Mouse (Mus musculus): Measurements from ENCODE around the gene Dusp19.

The Dusp19 gene

GRCm38 (mm10) chr2:80616854-80617737 lies at the start of gene Dusp19, which contains the start of gene Nup35:
Gene Dusp19 (plus strand): TSS chr2:80617045.
Gene Nup35 (plus strand): TSS chr2:80617236.
- peak; percentile 95 for DNase-seq (ENCODE audit: low spot score)

DNA sequence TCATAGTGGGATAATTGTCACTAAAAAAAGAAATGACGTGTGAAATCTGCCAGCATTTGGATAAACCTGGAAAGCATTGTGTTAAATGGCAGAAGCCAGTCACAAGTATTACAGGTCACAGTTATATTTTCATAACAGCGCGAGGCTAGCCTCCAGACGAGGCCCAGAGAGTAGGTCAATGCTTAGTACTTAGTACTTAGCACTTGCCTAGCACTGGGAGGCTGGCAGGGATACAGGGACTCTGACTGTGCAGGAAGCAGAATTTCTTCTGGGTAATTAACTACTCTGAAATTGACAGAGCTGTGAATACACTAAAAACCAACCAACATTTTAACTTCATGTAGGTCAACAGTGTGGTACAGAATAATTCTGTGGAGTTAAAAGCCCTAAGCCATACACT lies 49.4 kb upstream of the Dusp19 start:
- no peak for DNase-seq (ENCODE audit: low spot score)

- no peak for DNase-seq (ENCODE audit: low spot score)
These were observed 46.2 kb upstream of the Dusp19 start for GRCm38 (mm10) chr2:80570656-80571055.

- no peak for DNase-seq (ENCODE audit: low spot score)
These were observed 39.6 kb upstream of the Dusp19 start for GRCm38 (mm10) chr2:80577286-80577685.

DNA sequence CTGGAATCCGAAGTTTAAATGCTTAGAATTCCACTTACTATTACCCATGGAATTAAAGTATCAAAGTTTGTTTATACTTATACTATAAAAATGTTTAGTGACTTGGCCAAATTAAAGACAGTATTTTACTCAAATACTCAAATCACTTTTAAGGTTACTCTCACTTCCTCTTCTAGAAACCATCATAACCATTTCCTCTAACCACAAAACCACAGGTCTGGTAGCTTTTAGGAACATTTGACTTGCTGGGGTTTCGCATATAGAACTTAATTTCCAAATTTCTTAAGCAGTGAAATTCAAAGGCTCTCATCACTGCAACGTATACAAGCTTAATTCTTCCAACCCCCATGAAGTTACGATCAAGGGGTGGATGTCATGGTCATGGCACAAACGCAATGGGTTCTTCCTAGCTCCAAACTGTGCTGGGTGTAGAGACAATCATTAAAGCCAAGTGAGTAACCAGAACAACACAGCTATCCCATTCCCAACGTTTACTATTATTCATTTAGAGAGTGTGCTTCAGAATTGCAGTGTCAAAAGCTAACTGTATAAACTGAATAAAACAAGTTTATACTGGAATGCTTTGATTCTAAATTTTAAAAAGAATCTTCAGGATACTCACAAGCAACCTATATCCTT lies 37.5 kb upstream of the Dusp19 start:
- no peak for DNase-seq (ENCODE audit: low spot score)

GRCm38 (mm10) chr2:80580311-80580961 lies 36.4 kb upstream of the Dusp19 start:
- peak; percentile 52 for DNase-seq (ENCODE audit: low spot score)

DNA sequence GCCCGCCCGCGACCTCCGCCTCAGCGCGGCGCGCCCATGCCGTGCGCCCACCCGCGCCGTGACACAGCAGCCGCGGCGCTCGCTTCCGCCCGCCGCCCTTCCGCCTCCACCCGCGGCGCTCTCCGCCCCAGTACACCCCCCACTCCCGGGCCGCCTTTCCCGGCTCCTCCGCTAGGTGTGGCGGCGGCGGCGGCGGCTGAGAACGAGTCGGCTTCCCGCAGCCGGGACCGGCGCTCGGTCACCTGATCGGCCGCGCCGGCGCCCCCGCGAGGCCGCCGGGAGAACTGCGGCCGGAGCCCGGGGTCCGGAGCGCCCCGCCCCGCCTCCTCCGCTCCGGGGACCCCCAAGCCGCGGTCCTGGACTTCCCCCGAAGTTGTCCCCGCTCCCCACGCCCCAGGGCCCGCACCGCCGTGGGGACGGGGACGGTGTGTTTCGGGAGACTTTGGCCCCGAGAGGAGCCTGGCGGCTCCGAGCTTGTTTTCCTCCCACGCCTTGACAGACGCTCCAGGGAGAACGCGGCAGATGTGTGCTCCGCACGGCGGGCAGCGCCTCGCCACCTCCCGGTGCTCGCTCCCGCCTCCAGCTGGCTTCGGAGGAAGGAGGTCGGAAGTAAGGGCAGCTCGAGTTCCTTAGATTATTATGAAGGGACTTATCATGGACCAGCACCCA lies 35.7 kb upstream of the Dusp19 start, which contains the start of gene Nckap1:
Gene Nckap1 (minus strand): TSS at position 338 of the 669 bp plus-strand sequence.
- DNase-seq (ENCODE audit: low spot score): peak; percentile 91

GRCm38 (mm10) chr2:80582356-80582755 lies 34.5 kb upstream of the Dusp19 start:
- no peak for DNase-seq (ENCODE audit: low spot score)

DNA sequence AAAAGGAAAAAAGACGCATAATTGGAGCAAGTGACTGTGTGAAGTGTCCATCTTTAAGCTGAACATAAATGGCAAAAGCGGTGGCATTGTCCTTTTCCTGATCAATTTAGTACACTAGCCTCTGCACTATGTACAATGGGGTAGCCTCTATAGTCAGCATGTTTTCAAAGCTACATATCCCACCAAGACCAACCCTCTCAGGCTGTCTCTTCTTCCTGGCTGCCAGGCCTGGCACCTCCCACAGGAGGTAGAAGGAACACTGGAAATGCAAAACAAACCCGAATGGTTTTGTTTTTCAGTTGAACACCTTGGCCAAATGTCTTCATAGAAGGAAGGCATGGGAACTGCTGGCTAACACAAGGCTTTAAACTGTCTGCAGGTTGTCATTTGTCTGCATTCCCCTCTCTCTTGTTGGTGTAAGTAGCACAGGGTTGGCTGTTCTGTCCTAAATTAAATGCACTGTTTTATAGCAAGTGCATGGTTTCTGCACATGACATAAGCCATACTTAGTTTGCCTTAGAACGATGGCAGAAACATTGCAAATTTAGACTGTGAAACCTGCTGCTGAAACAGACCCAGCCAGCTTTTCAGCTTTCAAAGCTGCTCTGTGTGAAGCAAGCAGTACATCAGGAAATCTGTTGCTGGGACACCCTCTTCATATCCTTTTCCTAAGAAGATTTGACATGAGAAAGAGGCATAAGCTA lies 22.5 kb upstream of the Dusp19 start:
- no peak for DNase-seq (ENCODE audit: low spot score)

GRCm38 (mm10) chr2:80596960-80597359 lies 19.9 kb upstream of the Dusp19 start:
- DNase-seq (ENCODE audit: low spot score): peak; percentile 18

DNA sequence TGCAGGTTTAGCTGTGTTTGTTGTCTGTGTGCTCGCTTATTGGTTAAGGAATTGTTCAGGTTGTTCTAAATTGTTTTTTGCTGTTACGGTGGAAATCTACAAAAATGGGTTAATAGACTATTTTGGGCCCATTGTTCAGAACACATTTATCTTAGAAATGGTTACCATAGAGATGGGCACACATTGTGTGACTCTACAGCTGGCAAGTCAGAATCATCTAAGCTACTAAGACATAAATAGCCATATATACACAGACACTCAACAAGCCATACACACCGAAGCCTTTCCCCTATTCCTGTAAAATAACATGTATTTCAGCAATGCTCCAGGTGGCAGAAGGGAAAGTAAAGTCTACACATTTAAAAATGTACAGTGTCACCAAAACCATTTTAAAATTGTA lies 17.0 kb upstream of the Dusp19 start:
- DNase-seq (ENCODE audit: low spot score): no peak

- no peak for DNase-seq (ENCODE audit: low spot score)
These were observed 16.2 kb upstream of the Dusp19 start for GRCm38 (mm10) chr2:80600611-80601010.

DNA sequence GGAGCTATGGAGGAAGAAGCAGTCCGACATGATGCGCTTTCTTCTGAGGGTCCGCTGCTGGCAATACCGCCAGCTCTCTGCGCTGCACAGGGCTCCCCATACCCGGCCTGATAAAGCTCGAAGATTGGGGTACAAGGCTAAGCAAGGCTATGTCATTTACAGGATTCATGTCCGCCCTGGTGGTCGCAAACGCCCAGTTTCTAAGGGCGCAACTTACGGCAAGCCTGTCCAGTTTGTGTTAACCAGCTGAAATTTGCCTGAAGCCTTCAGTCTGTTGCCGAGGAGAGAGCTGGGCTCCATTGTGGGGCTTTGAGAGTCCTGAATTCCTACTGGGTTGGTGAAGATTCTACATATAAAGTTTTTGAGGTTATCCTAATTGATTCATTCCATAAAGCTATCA lies 14.1 kb upstream of the Dusp19 start:
- no peak for DNase-seq (ENCODE audit: low spot score)

DNA sequence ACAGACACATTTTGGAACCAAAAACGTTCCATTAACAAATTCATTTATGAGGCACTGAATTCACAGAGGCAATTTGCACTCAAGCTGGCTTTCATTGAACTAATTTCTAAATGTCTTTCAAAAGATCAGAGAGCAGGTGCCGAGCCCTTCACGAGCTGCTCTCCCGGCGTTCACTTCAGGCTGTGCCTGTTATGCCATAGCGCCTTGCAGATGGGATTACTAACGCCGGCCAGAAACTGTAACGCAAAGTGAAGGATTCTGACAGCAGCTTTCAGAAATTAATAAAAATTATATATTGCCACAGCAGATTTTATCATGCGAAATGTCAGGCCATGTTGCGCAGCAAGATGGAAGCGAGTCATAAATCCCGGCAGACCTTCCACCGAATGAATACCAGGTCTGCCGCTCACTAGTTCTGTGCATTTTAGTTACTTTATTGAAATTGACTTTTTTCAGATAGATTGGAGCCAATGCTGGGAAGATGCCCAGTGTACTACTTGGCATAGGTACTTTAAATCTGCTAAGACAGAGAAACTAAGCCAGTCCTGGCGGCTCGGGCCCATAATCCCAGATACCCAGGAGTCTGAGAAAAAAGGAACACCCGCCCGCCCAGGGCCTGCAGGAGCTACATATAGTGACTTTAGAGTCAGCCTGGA lies 12.9 kb upstream of the Dusp19 start:
- no peak for DNase-seq (ENCODE audit: low spot score)

GRCm38 (mm10) chr2:80612286-80612685 lies 4.6 kb upstream of the Dusp19 start:
- DNase-seq (ENCODE audit: low spot score): peak; percentile 54

GRCm38 (mm10) chr2:80612796-80613195 lies 4.0 kb upstream of the Dusp19 start:
- peak; percentile 53 for DNase-seq (ENCODE audit: low spot score)

- DNase-seq (ENCODE audit: low spot score): no peak
These were observed 2.1 kb downstream of the Dusp19 start for GRCm38 (mm10) chr2:80618991-80619390.

DNA sequence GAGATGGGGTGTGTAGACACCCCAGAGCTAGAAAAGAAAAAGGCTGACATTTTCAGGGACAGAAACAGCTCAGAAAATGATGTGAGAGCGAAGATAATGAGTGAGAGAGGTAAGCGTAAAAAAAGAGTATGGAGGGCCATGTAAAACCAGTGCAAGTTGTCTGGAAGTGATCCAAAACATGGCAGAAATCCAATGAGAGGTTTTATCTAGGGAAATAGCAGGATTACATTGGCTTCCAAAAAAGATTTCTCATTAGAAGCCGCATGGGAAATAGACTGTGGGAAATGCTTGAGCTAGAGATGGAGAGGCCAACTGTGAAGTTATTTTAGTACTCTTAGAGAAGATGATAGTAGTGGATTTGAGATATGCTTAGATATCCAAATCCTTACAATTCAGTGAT lies 5.1 kb downstream of the Dusp19 start:
- DNase-seq (ENCODE audit: low spot score): peak; percentile 29

- DNase-seq (ENCODE audit: low spot score): no peak
These were observed 7.7 kb downstream of the Dusp19 start for GRCm38 (mm10) chr2:80624523-80624922.

GRCm38 (mm10) chr2:80632336-80633026 lies 15.6 kb downstream of the Dusp19 start:
- DNase-seq (ENCODE audit: low spot score): no peak
